Comparison of ENCODE assay signal across 32 mouse cellular contexts in genomic region chr1:53388762-53389161, GRCm38 (mm10). TPM values are rescaled to one million over a fixed set of nuclear protein-coding genes. Genes with fewer than 3 reads are reported as not detected.
DNase-seq lines count a peak whose midpoint lies in the region; ATAC-seq lines count a peak whose summit lies in the region.
"Had no signal": no experiment of that assay in that cellular context is flagged by ENCODE, and none has a peak within 500 bp of the region (broad histone marks: within the 10 kb centered on the region; RNA-seq: fewer than 3 reads in every experiment).

No protein-coding gene starts in this region.

- DNase-seq in cerebellum, postnatal 14 days, result peak; percentile 3 to 20
- DNase-seq in cerebellum, adult 18-20 months, result no peak
- no peak for DNase-seq in heart, postnatal 14 days
- no peak for DNase-seq in kidney, adult 8-10 months
- DNase-seq: adrenal gland, adult 8-10 months; cerebellum, adult 8-10 months; forebrain, postnatal 0 days; kidney, postnatal 36 days; liver, embryonic 13.5 days; lung, adult 18-20 months; lung, postnatal 4 days; right cerebral cortex, postnatal 14 days; thymus, adult 18-20 months; thymus, postnatal 25 days had no signal

- H3K9me3 ChIP-seq in heart, embryonic 11.5 days (replicated peaks; ENCODE audit: control insufficient read depth, low read length), result no peaks in the 10 kb centered on the region
- peaks cover 10% of the 10 kb centered on the region for H3K9me3 ChIP-seq in kidney, embryonic 15.5 days (replicated peaks)
- H3K9me3 ChIP-seq in embryonic facial prominence, embryonic 13.5 days, result no peaks in the 10 kb centered on the region
- H3K9me3 ChIP-seq: limb, embryonic 10.5 days; limb, embryonic 15.5 days; liver, embryonic 13.5 days; neural tube, embryonic 12.5 days; stomach, embryonic 15.5 days had no signal

- ATAC-seq in heart, embryonic 11.5 days (replicated peaks; ENCODE audit: insufficient number of reproducible peaks, low FRiP score, low TSS enrichment), result peak; percentile 42; the same call in 1 of the 2 replicates
- 0 out of 2 replicates have a peak, but pooled peaks have one; percentile 22 for ATAC-seq in kidney, embryonic 15.5 days (replicated peaks; ENCODE audit: low FRiP score)
- ATAC-seq in embryonic facial prominence, embryonic 13.5 days (ENCODE audit: insufficient number of reproducible peaks, insufficient read depth, low FRiP score, low TSS enrichment, low read depth), result 0 out of 2 replicates have a peak, but pooled peaks have one; percentile 26
- ATAC-seq: forebrain, postnatal 0 days; intestine, embryonic 16.5 days; lung, postnatal 0 days had no signal

- no peak overlapping the region for H3K4me2 ChIP-seq in heart, embryonic 11.5 days
- no peak overlapping the region for H3K4me2 ChIP-seq in kidney, embryonic 15.5 days
- H3K4me2 ChIP-seq in embryonic facial prominence, embryonic 13.5 days, result no peak overlapping the region
- H3K4me2 ChIP-seq: limb, embryonic 15.5 days; liver, embryonic 13.5 days; midbrain, embryonic 12.5 days; neural tube, embryonic 12.5 days; stomach, embryonic 15.5 days had no signal

- H3K9ac ChIP-seq in heart, embryonic 11.5 days (ENCODE audit: low read depth, low read length), result no peak overlapping the region
- no peak overlapping the region for H3K9ac ChIP-seq in kidney, embryonic 15.5 days
- no peak overlapping the region for H3K9ac ChIP-seq in embryonic facial prominence, embryonic 13.5 days
- H3K9ac ChIP-seq: forebrain, postnatal 0 days; limb, embryonic 15.5 days; liver, embryonic 13.5 days; midbrain, embryonic 12.5 days; neural tube, embryonic 12.5 days; stomach, embryonic 15.5 days had no signal

- H3K4me1 ChIP-seq in heart, embryonic 11.5 days (ENCODE audit: control insufficient read depth, insufficient read depth, low read length), result no peaks in the 10 kb centered on the region
- no peaks in the 10 kb centered on the region for H3K4me1 ChIP-seq in kidney, embryonic 15.5 days
- H3K4me1 ChIP-seq in embryonic facial prominence, embryonic 13.5 days, result no peaks in the 10 kb centered on the region
- H3K4me1 ChIP-seq: liver, embryonic 13.5 days; megakaryocyte, embryonic 14.5 days; midbrain, embryonic 12.5 days; neural tube, embryonic 12.5 days; stomach, embryonic 15.5 days had no signal

- no peaks in the 10 kb centered on the region for H3K36me3 ChIP-seq in heart, embryonic 11.5 days (ENCODE audit: control insufficient read depth, insufficient read depth, low read length)
- H3K36me3 ChIP-seq in kidney, embryonic 15.5 days, result no peaks in the 10 kb centered on the region
- no peaks in the 10 kb centered on the region for H3K36me3 ChIP-seq in embryonic facial prominence, embryonic 13.5 days
- H3K36me3 ChIP-seq: G1E; limb, embryonic 10.5 days; limb, embryonic 15.5 days; liver, embryonic 13.5 days; midbrain, embryonic 12.5 days; neural tube, embryonic 12.5 days; stomach, embryonic 15.5 days had no signal

- H3K27ac ChIP-seq in heart, embryonic 11.5 days (ENCODE audit: low read depth, low read length), result no peak overlapping the region
- no peak overlapping the region for H3K27ac ChIP-seq in kidney, embryonic 15.5 days
- H3K27ac ChIP-seq in embryonic facial prominence, embryonic 13.5 days, result no peak overlapping the region
- H3K27ac ChIP-seq: layer of hippocampus, adult 2 months; limb, embryonic 10.5 days; limb, embryonic 15.5 days; liver, embryonic 13.5 days; midbrain, embryonic 12.5 days; neural tube, embryonic 12.5 days; stomach, embryonic 15.5 days had no signal

- H3K27me3 ChIP-seq in heart, embryonic 11.5 days (ENCODE audit: control insufficient read depth, insufficient read depth, low read length), result no peaks in the 10 kb centered on the region
- H3K27me3 ChIP-seq in kidney, embryonic 15.5 days, result no peaks in the 10 kb centered on the region
- no peaks in the 10 kb centered on the region for H3K27me3 ChIP-seq in embryonic facial prominence, embryonic 13.5 days
- H3K27me3 ChIP-seq: limb, embryonic 15.5 days; liver, embryonic 13.5 days; megakaryocyte, embryonic 14.5 days; midbrain, embryonic 12.5 days; neural tube, embryonic 12.5 days; stomach, embryonic 15.5 days had no signal

- WGBS in heart, embryonic 11.5 days (ENCODE audit: insufficient replicate concordance), result 86% methylated on average over 10 of the region's 14 CpGs
- WGBS in kidney, embryonic 15.5 days, result 95% methylated on average over 11 of the region's 14 CpGs
- WGBS in embryonic facial prominence, embryonic 13.5 days, result 92% methylated on average over 11 of the region's 14 CpGs

- H3K4me3 ChIP-seq in heart, embryonic 11.5 days (ENCODE audit: low read depth, low read length), result no peak overlapping the region
- no peak overlapping the region for H3K4me3 ChIP-seq in kidney, embryonic 15.5 days (replicated peaks)
- no peak overlapping the region for H3K4me3 ChIP-seq in embryonic facial prominence, embryonic 13.5 days
- H3K4me3 ChIP-seq: layer of hippocampus, adult 2 months; limb, embryonic 10.5 days; limb, embryonic 15.5 days; liver, embryonic 13.5 days; megakaryocyte, embryonic 14.5 days; midbrain, embryonic 12.5 days; myocyte; neural tube, embryonic 12.5 days; stomach, embryonic 15.5 days had no signal

- intact Hi-C loops in heart, postnatal 14 days (cut with DNase I), result no loop called here

RNA-seq across cellular contexts. Expression of gene Asnsd1, which starts 36.2 kb away (rescaled TPM):
- 86.6 and 89.9 TPM in 2 replicates for polyA plus RNA-seq in heart, embryonic 11.5 days (2014; fragmentation: Nextera tagmentation; extraction: Ambion mirVana)
- 10 to 100 TPM; 42.2 to 45.6 TPM for total RNA-seq in heart, postnatal 14 days (2021)
- polyA plus RNA-seq in kidney, embryonic 15.5 days (2015; fragmentation: Nextera tagmentation; extraction: Ambion mirVana), result 69.5 and 70.4 TPM in 2 replicates
- polyA plus RNA-seq in embryonic facial prominence, embryonic 13.5 days (2015; fragmentation: Nextera tagmentation; extraction: Ambion mirVana), result 80.5 and 86.1 TPM in 2 replicates

RNA-seq across cellular contexts. Expression of gene Gm28551, which starts 36.3 kb away (rescaled TPM):
- polyA plus RNA-seq in heart, embryonic 11.5 days (2014; fragmentation: Nextera tagmentation; extraction: Ambion mirVana), result 0.08 and 0.33 TPM in 2 replicates
- total RNA-seq in heart, postnatal 14 days (2021), result under 1 TPM in 1 of 2 experiments, not detected in 1; 0.07 TPM
- 0.65 and 0.77 TPM in 2 replicates for polyA plus RNA-seq in kidney, embryonic 15.5 days (2015; fragmentation: Nextera tagmentation; extraction: Ambion mirVana)
- 1.0 and 1.4 TPM in 2 replicates for polyA plus RNA-seq in embryonic facial prominence, embryonic 13.5 days (2015; fragmentation: Nextera tagmentation; extraction: Ambion mirVana)
- total RNA-seq: adrenal gland, postnatal 4 days; common myeloid progenitor, adult 5-6 weeks; gastrocnemius, postnatal 4 days; layer of hippocampus, postnatal 25 days had no signal
- polyA plus RNA-seq: G1E had no signal

RNA-seq across cellular contexts. Expression of gene Asdurf, which starts 36.3 kb away (rescaled TPM):
- polyA plus RNA-seq in heart, embryonic 11.5 days (2014; fragmentation: Nextera tagmentation; extraction: Ambion mirVana), result not detected in 2 replicates
- total RNA-seq in heart, postnatal 14 days (2021), result 1 to 10 TPM; 2.3 to 4.3 TPM
- 3.1 TPM in 1 of 2 replicates, not detected in the other for polyA plus RNA-seq in kidney, embryonic 15.5 days (2015; fragmentation: Nextera tagmentation; extraction: Ambion mirVana)
- 10.0 and 25.3 TPM in 2 replicates for polyA plus RNA-seq in embryonic facial prominence, embryonic 13.5 days (2015; fragmentation: Nextera tagmentation; extraction: Ambion mirVana)
- total RNA-seq: adrenal gland, adult 8-10 months; adrenal gland, postnatal 4 days; forebrain, postnatal 0 days had no signal
- polyA plus RNA-seq: limb, embryonic 10.5 days; limb, embryonic 15.5 days; midbrain, embryonic 12.5 days; myocyte had no signal

Comparison
In these comparisons a context has a peak if more than half of its experiments do, and no peak if none do; other contexts are left out.
1. DNase-seq: peak in cerebellum, postnatal 14 days (2 of 2); none in cerebellum, adult 18-20 months (0 of 2), heart, postnatal 14 days (0 of 2) and kidney, adult 8-10 months (0 of 2).
2. Peak in every context shown above with its lines, with median percentiles within 50 percentile points of each other: ATAC-seq.